Mouse (Mus musculus) limb, embryonic 14.5 days (tissue): ENCODE results near the gene Tbcel. TPM values are rescaled to one million over a fixed set of nuclear protein-coding genes. Genes with fewer than 3 reads are reported as not detected.

ENCODE experiments used
- ATAC-seq: fragments of 200-750 bp; cut with Nextera tagmentation; 2 replicates; pipeline ENCODE4 v1.8.0; 2017; ENCODE audit warnings: low read depth, moderate number of reproducible peaks, moderate TSS enrichment; ENCODE audit not compliant: low FRiP score
- DNase-seq: peaks from one replicate; pipeline ENCODE4 v3.0.0-alpha.2; 2015; ENCODE audit warnings: low spot score
- H3K27ac ChIP-seq: fragments of 300-500 bp; sonication (generic); replicated peaks from 2 replicates; pipeline ENCODE4 v1.5.1; 2014; ENCODE audit warnings: low read depth, mild to moderate bottlenecking, low read length, moderate library complexity, mixed read lengths
- H3K27me3 ChIP-seq: fragments of 300-500 bp; sonication (generic); 2 replicates; pipeline ENCODE4 v1.6.1; 2014; ENCODE audit warnings: low read length, mixed read lengths; ENCODE audit not compliant: control insufficient read depth, insufficient read depth
- H3K36me3 ChIP-seq: fragments of 300-500 bp; sonication (generic); 2 replicates; pipeline ENCODE4 v1.6.1; 2014; ENCODE audit warnings: mild to moderate bottlenecking, low read length, moderate library complexity, mixed read lengths; ENCODE audit not compliant: control insufficient read depth, insufficient read depth
- H3K4me1 ChIP-seq: fragments of 300-500 bp; sonication (generic); 2 replicates; pipeline ENCODE4 v1.6.1; 2014; ENCODE audit warnings: antibody characterized with exemption, low read length, mixed read lengths; ENCODE audit not compliant: control insufficient read depth, insufficient read depth
- H3K4me2 ChIP-seq: fragments of 300-500 bp; sonication (generic); replicated peaks from 2 replicates; pipeline ENCODE4 v1.6.1; 2014; ENCODE audit warnings: low read depth, mild to moderate bottlenecking, low read length, moderate library complexity; ENCODE audit not compliant: severe bottlenecking
- H3K4me3 ChIP-seq: fragments of 300-500 bp; sonication (generic); replicated peaks from 2 replicates; pipeline ENCODE4 v1.5.1; 2014; ENCODE audit warnings: low read length
- H3K9ac ChIP-seq: fragments of 300-500 bp; sonication (generic); 2 replicates; pipeline ENCODE4 v1.6.1; 2014; ENCODE audit warnings: mild to moderate bottlenecking, low read depth, low read length, moderate library complexity; ENCODE audit not compliant: severe bottlenecking
- H3K9me3 ChIP-seq: fragments of 300-500 bp; sonication (generic); 2 replicates; pipeline ENCODE4 v1.6.1; 2016; ENCODE audit warnings: low read length; ENCODE audit not compliant: control insufficient read depth
- POLR2A ChIP-seq: fragments of 200-500 bp; IDR thresholded peaks from 2 replicates; pipeline ENCODE4 v1.8.0; 2012; ENCODE audit warnings: inconsistent platforms, mild to moderate bottlenecking, moderate library complexity, borderline replicate concordance; ENCODE audit not compliant: insufficient read depth, insufficient read length; ENCODE audit errors: extremely low read depth
- WGBS: fragments of 180-500 bp; shearing (Covaris S2); extraction: QIAGEN DNeasy Blood & Tissue Kit; methylation state at CpG from one replicate; pipeline ENCODE4 v1.1.7; 2014; 5-methylcytosine and 5-hydroxymethylcytosine counted together
- polyA plus RNA-seq, 2 experiments: library from polyadenylated mRNA; depleted of rRNA in 1 of 2; stranded (reverse) in 1 of 2; unstranded in 1 of 2; fragments of >200 nt; fragmentation: Nextera tagmentation in 1 of 2; extraction: Ambion mirVana in 1 of 2; gene quantifications; 2 replicates each; pipeline versions ENCODE4 v1.2.1 to v1.2.3; 2012 to 2014

The Tbcel gene
- polyA plus RNA-seq, 2 experiments, result 5.3 to 14.2 TPM

DNA sequence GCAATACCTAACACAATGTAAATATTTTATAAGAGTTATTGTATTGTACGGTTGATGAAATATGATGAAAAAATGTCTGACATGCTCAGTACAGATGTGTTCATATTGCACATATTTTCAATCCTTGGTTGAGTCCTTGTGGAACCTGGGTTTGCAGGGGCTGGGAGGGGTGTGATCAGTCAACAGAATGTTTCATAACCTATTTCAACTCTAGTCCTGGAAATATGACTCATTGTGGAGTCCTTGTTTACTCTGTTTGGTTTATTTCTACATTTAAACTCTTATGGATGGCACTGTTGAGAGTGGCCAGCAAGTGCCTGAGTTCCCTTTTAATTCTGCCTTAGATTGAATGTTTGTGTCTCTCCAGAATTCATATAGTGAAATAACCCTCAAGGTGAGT lies 22.9 kb downstream of the Tbcel start:
- TF ChIP-seq POLR2A, result no peak
- H3K27ac ChIP-seq, result no peak overlapping the region
- H3K4me3 ChIP-seq, result no peak overlapping the region
- no peaks in the 10 kb centered on the region for H3K4me1 ChIP-seq
- DNase-seq (no peak), ATAC-seq (no peak)
- H3K36me3 ChIP-seq, result no peaks in the 10 kb centered on the region
- no peak overlapping the region for H3K9ac ChIP-seq
- WGBS, result 91% methylated on average over 1 of the region's 1 CpGs
- no peaks in the 10 kb centered on the region for H3K27me3 ChIP-seq
- H3K9me3 ChIP-seq, result no peaks in the 10 kb centered on the region
- H3K4me2 ChIP-seq, result no peak overlapping the region

DNA sequence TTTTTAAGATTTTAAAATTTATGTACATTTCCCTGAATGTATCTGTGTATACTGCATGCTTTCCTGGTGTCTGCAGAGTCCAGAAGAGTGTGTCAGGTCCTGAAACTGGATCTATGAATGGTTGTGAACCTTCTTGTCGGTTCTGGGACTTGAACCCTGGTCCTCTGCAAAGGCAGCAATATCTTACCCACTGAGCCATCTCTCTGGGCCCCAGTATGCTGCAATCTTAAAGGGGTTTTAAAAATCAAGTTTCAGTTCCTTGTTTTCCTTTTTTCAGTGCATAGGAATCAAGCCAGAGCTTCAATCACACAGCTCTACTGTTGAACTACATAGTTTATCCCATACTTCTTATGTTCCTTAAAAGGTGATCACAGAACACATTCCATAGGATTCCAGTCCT lies 24.7 kb downstream of the Tbcel start:
- Histone ChIP-seq H3K4me3 (no peak overlapping the region), H3K9me3 (no peaks in the 10 kb centered on the region), H3K27me3 (no peaks in the 10 kb centered on the region), H3K27ac (no peak overlapping the region), H3K4me2 (no peak overlapping the region), H3K4me1 (no peaks in the 10 kb centered on the region), H3K9ac (no peak overlapping the region), H3K36me3 (no peaks in the 10 kb centered on the region)
- TF ChIP-seq POLR2A, result no peak
- WGBS, result 79% methylated on average over 1 of the region's 1 CpGs
- DNase-seq (no peak), ATAC-seq (no peak)

DNA sequence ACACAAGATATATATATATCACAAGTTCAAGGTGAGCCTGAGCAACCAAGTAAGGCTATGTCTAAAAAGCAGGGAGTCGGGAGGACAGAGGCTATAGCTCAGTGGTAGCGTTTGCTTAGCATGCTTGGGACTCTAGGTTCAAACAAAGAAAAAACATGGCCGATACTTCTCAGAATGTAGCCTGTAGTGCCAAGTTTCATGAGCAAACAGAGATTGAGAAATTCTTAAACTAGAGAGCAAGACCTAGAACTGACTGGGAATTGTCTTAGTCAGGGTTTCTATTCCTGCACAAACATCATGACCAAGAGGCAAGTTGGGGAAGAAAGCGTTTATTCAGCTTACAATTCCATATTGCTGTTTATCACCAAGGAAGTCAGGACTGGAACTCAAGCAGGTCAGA lies 31.4 kb downstream of the Tbcel start:
- Histone ChIP-seq H3K27ac (no peak overlapping the region), H3K4me2 (no peak overlapping the region), H3K27me3 (no peaks in the 10 kb centered on the region), H3K4me3 (no peak overlapping the region), H3K4me1 (peaks cover 7% of the 10 kb centered on the region), H3K9ac (no peak overlapping the region), H3K9me3 (no peaks in the 10 kb centered on the region), H3K36me3 (no peaks in the 10 kb centered on the region)
- TF ChIP-seq POLR2A, result no peak
- DNase-seq, result no peak
- no peak for ATAC-seq
- WGBS, result 83% methylated on average over 4 of the region's 4 CpGs

DNA sequence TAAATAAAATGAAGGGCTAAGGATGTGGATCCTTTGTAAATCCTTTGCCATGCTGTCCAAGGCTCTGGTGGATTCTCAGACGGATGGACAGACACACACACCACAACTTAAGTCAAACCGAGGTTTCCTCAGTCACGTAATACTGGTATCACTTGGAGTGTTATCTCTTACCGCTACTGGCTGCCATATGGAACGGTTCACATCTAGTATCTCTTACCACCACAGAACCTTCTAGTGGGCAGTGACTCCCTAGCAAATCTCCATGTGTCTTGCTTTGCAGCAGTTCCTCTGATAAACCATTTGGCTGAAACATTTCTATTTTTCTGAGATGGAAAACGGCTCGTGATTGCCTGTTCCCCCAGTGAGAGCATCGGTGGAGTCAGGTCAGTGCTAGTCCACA lies 33.4 kb downstream of the Tbcel start:
- Histone ChIP-seq H3K9ac (no peak overlapping the region), H3K4me2 (no peak overlapping the region), H3K27ac (no peak overlapping the region), H3K4me1 (peaks cover 12% of the 10 kb centered on the region), H3K9me3 (no peaks in the 10 kb centered on the region), H3K27me3 (no peaks in the 10 kb centered on the region), H3K4me3 (no peak overlapping the region), H3K36me3 (peaks cover 5% of the 10 kb centered on the region; the same call in 1 of the 2 replicates)
- ATAC-seq, result no peak
- DNase-seq, result no peak
- TF ChIP-seq POLR2A, result no peak
- WGBS, result 84% methylated on average over 8 of the region's 8 CpGs

DNA sequence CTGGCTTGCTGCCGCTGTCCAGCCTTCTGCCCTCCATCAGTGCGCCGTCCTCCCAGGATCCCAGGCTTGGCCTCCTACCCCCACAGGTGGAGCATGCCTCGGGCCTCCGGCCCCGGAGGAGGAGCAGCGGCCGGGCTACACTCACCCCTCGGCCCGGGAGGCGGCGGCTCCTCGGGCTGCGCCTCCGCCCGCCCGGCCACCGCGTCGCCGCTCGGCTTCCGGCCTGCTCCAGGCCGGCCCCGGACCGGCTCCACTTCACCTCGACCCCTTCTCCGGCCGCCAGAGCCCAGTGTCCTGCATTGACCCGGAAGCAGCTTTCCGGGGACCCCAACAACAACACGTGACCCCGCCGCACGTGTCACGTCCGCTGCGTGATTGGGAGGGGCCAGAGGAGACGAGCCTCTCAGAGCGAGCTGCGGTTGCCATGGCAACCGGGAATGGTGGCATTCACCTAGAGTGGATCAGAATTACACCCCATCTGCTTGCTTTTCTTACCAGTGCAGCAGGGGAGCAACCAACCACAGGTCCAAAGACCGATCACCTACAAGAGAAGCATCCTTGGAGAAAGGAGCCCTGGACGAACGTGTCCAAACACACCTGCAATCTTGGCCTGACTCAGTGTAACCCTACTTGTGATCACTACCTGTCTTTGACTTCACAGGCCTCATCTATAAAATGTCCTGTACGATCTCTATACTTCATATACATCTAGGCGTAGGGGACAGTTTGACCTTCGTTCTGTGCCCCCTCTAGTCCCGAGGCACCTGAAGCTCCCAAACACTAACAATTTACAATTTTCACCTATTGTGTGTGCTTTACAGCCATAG lies 35.5 kb downstream of the Tbcel start:
- Histone ChIP-seq H3K4me2 (peak overlapping the region; percentile 77), H3K27ac (0 out of 2 replicates have a peak overlapping the region, but pooled peaks have one; percentile 27), H3K9ac (peak overlapping the region; percentile 68), H3K36me3 (peaks cover 5% of the 10 kb centered on the region; the same call in 1 of the 2 replicates), H3K9me3 (no peaks in the 10 kb centered on the region), H3K4me1 (peaks cover 12% of the 10 kb centered on the region), H3K4me3 (peak overlapping the region; percentile 61), H3K27me3 (no peaks in the 10 kb centered on the region)
- ATAC-seq, result peak; percentile 95
- WGBS, result 15% methylated on average over 30 of the region's 49 CpGs
- TF ChIP-seq POLR2A, result no peak
- DNase-seq, result peak; percentile 93
